Mouse (Mus musculus) CH12F3 (cell line): ENCODE data around the gene Cdrt4.

ENCODE experiments used
- in situ Hi-C: fragments of 300-500 bp; cut with MboI; formaldehyde crosslinking; loops from 2 replicates; pipeline ENCODE4 v1.14.3; 2020; ENCODE audit warnings: low sequenced_read_pairs

Cdrt4 gene

GRCm38 (mm10) chr11:62938921-62939320 is 12.1 kb upstream of the Cdrt4 start:
- in situ Hi-C loops: no loop called here

- in situ Hi-C loops: no loop called here
Observed at GRCm38 (mm10) chr11:62940176-62940575, 10.8 kb upstream of the Cdrt4 start.

- in situ Hi-C loops: no loop called here
Observed at GRCm38 (mm10) chr11:62943538-62943937, 7.5 kb upstream of the Cdrt4 start.

- in situ Hi-C loops: no loop called here
Observed at GRCm38 (mm10) chr11:62945514-62945913, 5.5 kb upstream of the Cdrt4 start.

- in situ Hi-C loops: no loop called here
Observed at GRCm38 (mm10) chr11:62949548-62949947, 1.4 kb upstream of the Cdrt4 start.

- in situ Hi-C loops: no loop called here
Observed at GRCm38 (mm10) chr11:62954766-62955165, 3.8 kb downstream of the Cdrt4 start.

- in situ Hi-C loops: no loop called here
Observed at GRCm38 (mm10) chr11:62955186-62955585, 4.2 kb downstream of the Cdrt4 start.

GRCm38 (mm10) chr11:62955776-62956175 is 4.8 kb downstream of the Cdrt4 start:
- in situ Hi-C loops: no loop called here

- in situ Hi-C loops: no loop called here
Observed at GRCm38 (mm10) chr11:62957626-62958180, 6.7 kb downstream of the Cdrt4 start.

- in situ Hi-C loops: no loop called here
Observed at GRCm38 (mm10) chr11:62963292-62963691, 12.3 kb downstream of the Cdrt4 start.

- in situ Hi-C loops: no loop called here
Observed at GRCm38 (mm10) chr11:62966424-62966764, 15.4 kb downstream of the Cdrt4 start.

GRCm38 (mm10) chr11:62966765-62967633 is 16.0 kb downstream of the Cdrt4 start:
- in situ Hi-C loops: no loop called here

- in situ Hi-C loops: no loop called here
Observed at GRCm38 (mm10) chr11:62977176-62977575, 26.2 kb downstream of the Cdrt4 start.

GRCm38 (mm10) chr11:62978886-62979285 is 27.9 kb downstream of the Cdrt4 start:
- in situ Hi-C loops: no loop called here

- in situ Hi-C loops: no loop called here
Observed at GRCm38 (mm10) chr11:62981729-62982128, 30.7 kb downstream of the Cdrt4 start.

GRCm38 (mm10) chr11:62983793-62984192 is 32.8 kb downstream of the Cdrt4 start:
- in situ Hi-C loops: no loop called here

GRCm38 (mm10) chr11:62984365-62984764 is 33.4 kb downstream of the Cdrt4 start:
- in situ Hi-C loops: no loop called here

GRCm38 (mm10) chr11:62985075-62985474 is 34.1 kb downstream of the Cdrt4 start:
- in situ Hi-C loops: no loop called here

GRCm38 (mm10) chr11:62986578-62986977 is 35.6 kb downstream of the Cdrt4 start:
- in situ Hi-C loops: no loop called here

- in situ Hi-C loops: no loop called here
Observed at GRCm38 (mm10) chr11:62990150-62990685, 39.2 kb downstream of the Cdrt4 start.

- in situ Hi-C loops: no loop called here
Observed at GRCm38 (mm10) chr11:62990811-62991210, 39.8 kb downstream of the Cdrt4 start.

GRCm38 (mm10) chr11:62992545-62993242 is 41.7 kb downstream of the Cdrt4 start:
- in situ Hi-C loops: no loop called here
